Mouse (Mus musculus) liver, adult (tissue): Measurements from ENCODE around the gene Sox13.

Source experiments
- GATA4 ChIP-seq: IDR thresholded peaks from 2 replicates; pipeline ENCODE4 v1.6.1; 2014; ENCODE audit warnings: mild to moderate bottlenecking, low read length; ENCODE audit not compliant: insufficient replicate concordance

The Sox13 gene

DNA sequence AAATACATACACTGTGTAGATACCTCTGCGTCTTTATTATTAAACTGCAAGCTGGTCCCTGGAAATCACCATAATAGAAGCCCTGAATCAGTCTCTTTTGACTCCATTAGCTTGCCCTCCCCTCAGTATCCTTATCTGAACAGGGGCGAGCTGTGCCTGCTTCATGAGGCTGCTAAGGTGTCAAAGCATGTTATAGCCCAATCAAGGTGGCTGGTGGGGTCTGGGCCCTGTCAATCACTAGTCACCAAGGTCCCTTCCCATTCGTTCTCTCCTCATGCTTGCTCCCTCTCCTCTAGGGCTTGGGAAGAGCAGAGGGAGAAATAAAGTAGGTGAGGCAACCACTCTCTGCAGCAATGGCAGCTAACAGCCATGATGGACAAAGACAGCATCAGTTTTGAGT, 77.0 kb downstream of the Sox13 start:
- TF ChIP-seq GATA4: no peak

DNA sequence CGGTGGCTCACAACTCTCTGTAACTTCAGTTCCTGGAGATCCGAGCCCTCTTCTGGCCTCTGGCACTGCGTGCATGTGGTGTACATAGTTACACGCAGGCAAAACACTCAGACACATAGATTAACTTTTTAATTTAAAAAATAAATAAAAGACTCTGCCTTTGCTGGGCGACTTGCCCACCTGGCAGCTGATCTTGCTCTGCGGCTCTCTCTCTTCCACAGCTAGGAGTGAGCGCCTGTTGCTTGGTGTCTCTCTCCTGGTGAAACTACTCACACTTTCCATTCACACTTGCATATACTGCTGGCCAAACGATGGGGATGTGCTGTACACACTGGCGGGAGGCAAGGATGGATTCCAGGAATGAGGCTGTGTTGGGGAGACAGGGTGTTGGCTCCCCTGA, 77.6 kb downstream of the Sox13 start:
- no peak for TF ChIP-seq GATA4

DNA sequence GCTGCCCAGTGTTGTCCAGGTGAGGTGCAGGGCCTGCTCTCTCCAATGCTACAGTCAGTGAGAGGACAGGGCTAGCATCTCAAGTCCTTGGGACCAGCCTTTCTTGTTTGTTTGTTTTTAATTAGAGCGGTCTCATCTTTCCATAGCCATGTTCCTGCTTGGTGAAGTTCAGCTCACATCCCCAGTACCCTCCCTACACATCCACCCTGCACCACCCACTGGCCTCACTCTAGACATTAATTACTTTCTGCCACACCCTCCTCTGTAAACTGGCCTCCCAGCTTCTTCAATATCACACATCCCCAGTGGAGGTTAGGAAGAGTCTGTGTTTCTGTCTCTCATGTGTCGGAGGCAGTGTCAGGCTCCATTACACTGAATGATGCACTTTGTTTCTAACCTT, 79.8 kb downstream of the Sox13 start:
- no peak for TF ChIP-seq GATA4

DNA sequence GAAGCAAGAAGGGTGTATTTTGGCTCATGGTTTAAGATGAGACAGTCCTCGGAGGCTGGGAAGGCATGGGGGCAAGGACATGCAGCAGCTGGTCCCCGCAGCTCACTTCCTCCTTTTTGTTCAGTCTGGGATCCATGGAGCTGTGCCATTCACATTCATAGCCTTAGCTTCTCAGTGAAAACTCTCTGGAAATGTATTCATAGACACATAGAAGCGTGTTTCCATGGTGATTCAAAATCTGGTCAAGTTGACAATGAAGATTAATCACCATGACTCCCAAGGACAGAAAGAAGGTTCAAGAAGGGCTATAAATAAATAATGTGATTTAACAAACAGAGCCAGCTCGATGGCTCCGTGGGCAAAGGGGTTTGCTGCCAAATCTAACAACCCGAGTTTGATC, 90.2 kb downstream of the Sox13 start:
- no peak for TF ChIP-seq GATA4

DNA sequence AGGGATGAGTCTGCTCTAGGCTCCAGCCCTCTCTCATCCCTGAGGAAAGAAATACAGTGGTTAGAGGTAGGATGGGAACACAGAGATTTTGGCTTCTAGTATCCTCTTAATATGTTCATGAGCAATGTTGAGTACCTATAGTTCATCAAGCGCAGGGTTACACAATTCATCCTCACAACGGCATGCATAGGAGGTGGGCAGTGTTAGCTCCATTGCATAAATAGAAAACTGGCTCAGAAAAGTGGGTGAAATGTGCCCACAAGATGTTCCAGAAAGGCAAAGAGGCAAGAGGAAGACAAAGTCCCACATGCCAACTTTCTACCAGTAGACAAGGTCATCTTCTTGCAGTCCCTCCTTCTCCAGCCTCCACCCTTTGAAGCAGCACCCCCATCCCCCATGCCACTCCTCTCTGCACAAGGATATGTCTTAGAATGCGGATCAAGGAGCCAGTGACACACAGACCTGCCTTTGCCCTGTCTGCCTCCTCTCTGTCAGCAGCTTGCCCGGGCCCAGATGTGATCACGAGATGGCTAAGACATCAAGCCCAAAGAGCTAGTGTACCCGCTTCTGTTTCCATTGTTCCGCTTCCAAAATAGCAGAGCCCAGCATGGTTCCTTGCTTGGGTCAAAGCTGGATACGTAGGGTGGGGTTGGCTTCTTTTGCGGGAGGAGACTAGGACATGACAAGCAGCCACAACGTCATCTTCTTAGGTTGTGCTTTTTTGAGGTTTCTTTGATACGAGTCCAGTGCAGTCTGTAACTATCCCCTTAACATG, 91.3 kb downstream of the Sox13 start:
- no peak for TF ChIP-seq GATA4
